Mouse (Mus musculus) forebrain, embryonic 10.5 days (tissue): Measurements from ENCODE around the gene Ralgapa2. TPM values are rescaled to one million over a fixed set of nuclear protein-coding genes. Genes with fewer than 3 reads are reported as not detected.
A peak's percentile ranks its signal among the peaks of the same experiment; 100 is the strongest.

Experiments used
- DNase-seq: peaks from one replicate; pipeline ENCODE4 v3.0.0-alpha.2; 2017; ENCODE audit warnings: low spot score; ENCODE audit errors: extremely low spot score
- H3K27ac ChIP-seq: fragments of 300-500 bp; sonication (generic); 2 replicates; pipeline ENCODE4 v1.5.1; 2016; ENCODE audit warnings: mild to moderate bottlenecking
- H3K27me3 ChIP-seq: fragments of 300-500 bp; sonication (generic); 2 replicates; pipeline ENCODE4 v1.6.1; 2016; ENCODE audit warnings: mild to moderate bottlenecking; ENCODE audit not compliant: poor library complexity, severe bottlenecking
- H3K36me3 ChIP-seq: fragments of 300-500 bp; sonication (generic); replicated peaks from 2 replicates; pipeline ENCODE4 v1.6.1; 2016; ENCODE audit warnings: mild to moderate bottlenecking, moderate library complexity
- H3K4me1 ChIP-seq: fragments of 300-500 bp; sonication (generic); 2 replicates; pipeline ENCODE4 v1.6.1; 2016
- H3K4me3 ChIP-seq: fragments of 300-500 bp; sonication (generic); 2 replicates; pipeline ENCODE4 v1.5.1; 2016; ENCODE audit warnings: mild to moderate bottlenecking, moderate library complexity
- H3K9me3 ChIP-seq: fragments of 300-500 bp; sonication (generic); 2 replicates; pipeline ENCODE4 v1.6.1; 2016; ENCODE audit warnings: mild to moderate bottlenecking, moderate library complexity
- WGBS: fragments of 180-500 bp; shearing (Covaris S2); methylation state at CpG from one replicate; pipeline ENCODE4 v1.1.7; 2016; 5-methylcytosine and 5-hydroxymethylcytosine counted together
- polyA plus RNA-seq: library from polyadenylated mRNA; unstranded; fragments of >200 nt; fragmentation: Nextera tagmentation; extraction: Ambion mirVana; gene quantifications from 2 replicates; pipeline ENCODE4 v1.2.1, GENCODE M21; 2016

Gene Ralgapa2
- polyA plus RNA-seq, 1 experiment from 2014 or later, result 9.9 TPM

DNA sequence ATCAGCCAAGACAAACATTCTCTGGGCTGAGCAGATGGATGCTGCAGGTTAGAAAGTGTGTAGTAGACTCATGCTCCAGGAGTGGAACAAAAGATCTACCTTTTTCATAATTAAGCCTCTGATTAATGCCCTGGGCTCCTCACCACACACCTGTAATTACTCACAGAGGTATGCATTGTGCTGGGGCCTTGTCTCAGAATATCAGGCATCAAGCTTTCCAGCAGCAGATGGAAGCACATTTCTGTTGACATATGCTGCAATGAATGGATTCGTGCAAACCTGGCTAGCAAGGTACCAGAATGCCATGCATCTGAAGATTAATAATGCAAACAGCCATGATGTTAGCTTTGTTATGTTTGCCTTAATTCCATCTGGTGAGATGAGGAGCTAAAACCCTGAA is 149.2 kb downstream of the Ralgapa2 start:
- Histone ChIP-seq H3K4me3 (no peak overlapping the region), H3K27me3 (no peaks in the 10 kb centered on the region), H3K9me3 (no peaks in the 10 kb centered on the region), H3K4me1 (peaks cover 4% of the 10 kb centered on the region; the same call in 1 of the 2 replicates), H3K27ac (no peak overlapping the region), H3K36me3 (no peaks in the 10 kb centered on the region)
- 93% methylated on average over 1 of the region's 1 CpGs for WGBS
- no peak for DNase-seq

DNA sequence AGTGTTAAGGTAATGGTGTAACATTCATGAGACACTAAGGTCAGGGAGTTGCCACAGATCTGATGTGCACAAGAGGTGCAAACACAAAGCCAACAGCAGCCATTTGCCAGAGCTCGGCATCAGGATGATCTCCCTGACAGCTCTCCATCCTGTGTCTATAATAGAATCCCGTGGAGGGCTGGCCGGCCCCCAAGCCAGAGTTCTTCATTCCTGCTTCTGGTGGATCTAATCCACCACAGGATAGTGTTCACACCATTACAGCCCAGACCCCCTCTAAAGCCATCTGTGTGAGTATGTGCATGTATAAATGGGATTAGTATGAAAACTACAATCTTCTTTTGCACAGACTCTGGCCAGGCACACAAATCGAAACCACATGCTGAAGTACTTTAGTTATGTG is 150.2 kb downstream of the Ralgapa2 start:
- Histone ChIP-seq H3K27me3 (no peaks in the 10 kb centered on the region), H3K27ac (no peak overlapping the region), H3K36me3 (no peaks in the 10 kb centered on the region), H3K9me3 (no peaks in the 10 kb centered on the region), H3K4me3 (no peak overlapping the region), H3K4me1 (peaks cover 4% of the 10 kb centered on the region; the same call in 1 of the 2 replicates)
- WGBS, result 82% methylated on average over 4 of the region's 4 CpGs
- DNase-seq, result no peak

DNA sequence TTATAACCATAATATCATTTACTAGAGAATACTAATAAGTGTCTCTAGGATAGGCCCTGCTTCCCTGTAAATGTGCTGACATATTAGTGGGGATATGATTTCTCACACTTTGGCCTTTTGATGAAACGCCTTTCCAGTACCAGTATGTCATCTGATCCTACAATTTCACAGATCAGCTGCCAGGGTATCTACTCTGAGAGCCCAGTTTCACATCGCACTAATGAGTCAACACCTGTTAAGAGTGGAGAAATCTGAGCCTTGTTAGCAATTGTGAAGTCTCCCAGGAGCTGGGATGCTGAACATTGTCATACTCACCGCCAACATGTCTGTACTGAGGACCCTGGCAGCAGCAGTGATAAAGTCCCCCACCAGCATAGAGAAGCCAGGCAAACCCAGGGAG is 151.1 kb downstream of the Ralgapa2 start:
- H3K4me3 ChIP-seq, result no peak overlapping the region
- no peak overlapping the region for H3K27ac ChIP-seq
- no peaks in the 10 kb centered on the region for H3K27me3 ChIP-seq
- H3K36me3 ChIP-seq, result no peaks in the 10 kb centered on the region
- H3K4me1 ChIP-seq, result peaks cover 2% of the 10 kb centered on the region; the same call in 1 of the 2 replicates
- WGBS, result 85% methylated on average over 3 of the region's 3 CpGs
- DNase-seq, result no peak
- no peaks in the 10 kb centered on the region for H3K9me3 ChIP-seq

DNA sequence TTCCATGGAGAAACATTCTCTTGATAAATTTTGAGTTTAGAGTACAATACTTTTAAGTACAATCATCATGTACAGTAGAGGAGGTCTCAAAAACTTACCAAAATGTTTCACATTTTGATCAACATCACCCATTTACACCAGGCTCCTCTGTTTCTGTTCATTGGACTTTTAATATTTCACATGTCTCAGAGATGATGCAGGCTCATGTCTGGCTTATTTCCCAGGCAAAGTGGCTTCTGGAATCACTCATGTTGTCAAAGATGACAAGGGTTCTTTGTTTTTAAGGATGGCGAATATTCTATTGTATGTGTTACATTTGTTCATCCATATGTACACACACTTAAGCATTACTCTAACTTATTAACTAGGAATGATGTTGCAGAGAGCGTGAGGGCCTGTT is 152.5 kb downstream of the Ralgapa2 start:
- Histone ChIP-seq H3K9me3 (no peaks in the 10 kb centered on the region), H3K27me3 (no peaks in the 10 kb centered on the region), H3K4me3 (no peak overlapping the region), H3K27ac (no peak overlapping the region), H3K36me3 (no peaks in the 10 kb centered on the region), H3K4me1 (no peaks in the 10 kb centered on the region)
- WGBS, result 89% methylated on average over 2 of the region's 2 CpGs
- DNase-seq, result no peak

DNA sequence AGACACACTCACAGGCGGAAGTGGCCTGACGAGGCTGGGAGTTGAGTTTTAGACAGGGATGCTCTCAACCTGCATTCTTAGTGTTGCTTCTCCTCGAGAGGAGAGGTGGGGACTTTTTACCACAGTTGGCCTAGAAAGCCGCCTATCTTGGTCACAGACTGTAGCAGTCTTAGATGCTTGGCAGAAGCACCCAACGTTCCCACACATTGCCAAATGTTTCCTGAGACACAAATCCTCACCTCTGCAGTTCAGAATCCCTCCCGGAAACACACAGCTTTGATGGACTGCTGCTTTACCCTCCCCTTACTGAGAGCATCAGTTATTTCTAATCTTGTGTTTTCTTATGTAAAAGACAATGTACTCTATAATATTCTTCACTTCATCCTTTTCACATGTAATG is 155.6 kb downstream of the Ralgapa2 start:
- Histone ChIP-seq H3K9me3 (no peaks in the 10 kb centered on the region), H3K27me3 (no peaks in the 10 kb centered on the region), H3K27ac (no peak overlapping the region), H3K36me3 (peaks cover 10% of the 10 kb centered on the region; the same call in 1 of the 2 replicates), H3K4me1 (no peaks in the 10 kb centered on the region), H3K4me3 (no peak overlapping the region)
- DNase-seq, result no peak
- 81% methylated on average over 6 of the region's 6 CpGs for WGBS

DNA sequence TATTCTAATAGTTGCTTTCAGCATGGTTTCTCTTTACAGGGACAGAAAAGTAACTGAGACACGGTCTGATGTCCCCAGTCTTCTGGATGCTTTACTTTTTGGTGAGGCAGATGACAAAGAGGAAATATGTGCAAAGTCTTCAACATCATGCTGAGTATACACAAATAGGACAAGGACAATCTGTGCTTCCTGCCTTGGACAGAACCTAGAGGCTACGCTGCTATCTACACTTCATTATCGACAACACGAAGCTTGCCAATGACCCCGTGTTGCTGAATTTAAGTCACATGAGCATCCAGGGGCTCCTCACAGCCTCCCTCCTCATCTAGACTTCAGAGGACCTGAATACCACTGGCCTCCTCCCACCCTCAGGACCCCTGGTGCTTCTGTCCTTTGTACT is 161.9 kb downstream of the Ralgapa2 start:
- Histone ChIP-seq H3K27me3 (no peaks in the 10 kb centered on the region), H3K27ac (no peak overlapping the region), H3K4me1 (peaks cover 13% of the 10 kb centered on the region), H3K4me3 (no peak overlapping the region), H3K9me3 (no peaks in the 10 kb centered on the region), H3K36me3 (peaks cover 49% of the 10 kb centered on the region)
- WGBS, result 94% methylated on average over 5 of the region's 5 CpGs
- DNase-seq, result no peak

DNA sequence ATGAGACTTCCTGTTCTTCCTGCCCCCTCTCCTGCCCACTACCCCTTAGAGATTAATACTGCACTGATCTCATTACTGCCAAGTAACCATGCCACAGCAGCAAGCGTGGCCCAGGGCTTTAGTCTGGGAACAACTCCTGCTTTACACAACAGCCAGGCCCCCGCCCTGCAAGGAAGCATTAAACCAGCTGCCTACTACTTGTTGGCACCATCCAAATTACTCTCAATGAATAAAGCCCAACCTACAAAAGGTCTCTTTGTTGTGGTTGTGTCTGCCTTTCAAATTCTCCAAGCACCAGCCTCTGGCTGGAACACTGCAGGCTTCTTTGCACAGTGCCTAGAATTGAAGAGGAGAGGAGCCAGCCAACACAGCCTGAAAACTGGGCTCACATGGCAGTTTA is 164.2 kb downstream of the Ralgapa2 start:
- Histone ChIP-seq H3K9me3 (no peaks in the 10 kb centered on the region), H3K4me3 (no peak overlapping the region), H3K27me3 (no peaks in the 10 kb centered on the region), H3K4me1 (peaks cover 13% of the 10 kb centered on the region), H3K36me3 (peaks cover 58% of the 10 kb centered on the region), H3K27ac (peak overlapping the region; percentile 56; the same call in 1 of the 2 replicates)
- WGBS, result 50% methylated on average over 2 of the region's 2 CpGs
- no peak for DNase-seq

DNA sequence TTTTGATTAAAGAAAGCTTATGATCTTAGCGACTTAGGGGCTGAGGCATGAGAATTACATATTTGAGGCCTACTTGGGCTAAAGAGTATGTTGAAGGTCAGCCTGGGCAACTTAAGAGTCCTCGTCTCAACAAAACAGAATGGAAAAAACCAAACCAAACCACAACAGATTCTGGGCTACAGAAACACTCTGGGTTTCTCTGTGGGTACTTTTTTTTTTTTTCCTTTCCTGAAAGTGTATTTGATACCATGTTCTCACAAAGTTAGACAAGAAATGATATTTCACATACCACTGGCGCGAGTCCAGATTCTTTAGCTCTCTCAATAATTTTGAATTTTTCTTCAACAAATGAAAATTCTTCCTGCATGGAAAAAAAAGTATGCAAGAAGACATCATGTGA is 172.1 kb downstream of the Ralgapa2 start:
- no peaks in the 10 kb centered on the region for H3K9me3 ChIP-seq
- H3K4me3 ChIP-seq, result no peak overlapping the region
- WGBS, result 99% methylated on average over 4 of the region's 4 CpGs
- peaks cover 31% of the 10 kb centered on the region for H3K36me3 ChIP-seq
- H3K27me3 ChIP-seq, result no peaks in the 10 kb centered on the region
- DNase-seq, result no peak
- H3K27ac ChIP-seq, result no peak overlapping the region
- H3K4me1 ChIP-seq, result peaks cover 12% of the 10 kb centered on the region

DNA sequence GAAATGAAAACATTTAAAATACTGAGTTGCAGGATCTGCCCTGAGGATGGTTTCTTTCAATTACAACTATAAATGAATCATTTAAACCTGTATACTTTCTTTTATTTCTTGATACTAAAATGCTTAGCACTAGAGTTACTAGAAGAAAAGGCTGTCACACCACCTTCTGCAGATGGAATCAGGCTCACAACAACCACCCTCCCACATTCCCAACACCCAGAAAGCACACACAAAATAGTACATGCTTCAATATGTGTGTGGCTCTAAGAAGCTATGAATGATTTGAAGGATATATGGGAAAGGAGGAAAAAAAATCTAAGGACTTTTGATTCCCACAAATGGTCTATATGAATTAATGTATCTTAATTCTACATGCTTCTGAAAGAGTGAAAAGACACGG is 174.6 kb downstream of the Ralgapa2 start:
- Histone ChIP-seq H3K27ac (no peak overlapping the region), H3K9me3 (no peaks in the 10 kb centered on the region), H3K27me3 (peaks cover under 1% of the 10 kb centered on the region; the same call in 1 of the 2 replicates), H3K4me1 (peaks cover 12% of the 10 kb centered on the region), H3K4me3 (no peak overlapping the region), H3K36me3 (peaks cover 23% of the 10 kb centered on the region)
- no peak for DNase-seq
- 89% methylated on average over 1 of the region's 1 CpGs for WGBS

DNA sequence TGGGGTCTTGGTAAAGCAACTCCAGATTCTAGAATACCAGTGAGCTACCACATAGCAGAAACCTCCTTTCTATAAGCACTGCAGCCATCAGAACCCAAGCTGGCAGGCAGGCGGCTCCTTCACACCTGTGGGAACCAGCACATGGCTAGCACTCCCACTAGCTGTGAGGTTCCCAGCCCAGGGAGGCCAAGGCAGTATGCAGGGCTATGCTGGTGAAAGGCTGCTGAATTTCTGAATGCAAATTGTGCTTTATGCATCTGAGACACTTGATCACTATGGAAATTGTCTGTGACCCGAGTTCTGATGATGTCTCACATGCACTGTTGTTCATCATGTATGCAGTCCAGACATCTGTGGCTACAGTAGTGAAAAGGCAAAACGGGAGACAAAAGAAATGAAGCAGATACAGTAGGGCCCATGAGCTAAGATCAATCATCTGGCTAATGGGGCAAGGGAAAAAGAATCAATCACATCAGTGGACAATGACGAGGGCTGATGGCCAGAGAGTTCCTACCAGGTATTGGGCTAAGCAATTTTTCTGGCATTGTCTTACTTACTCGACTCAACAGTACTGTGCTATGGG is 180.2 kb downstream of the Ralgapa2 start:
- no peak overlapping the region for H3K27ac ChIP-seq
- DNase-seq, result no peak
- WGBS, result 82% methylated on average over 5 of the region's 5 CpGs

DNA sequence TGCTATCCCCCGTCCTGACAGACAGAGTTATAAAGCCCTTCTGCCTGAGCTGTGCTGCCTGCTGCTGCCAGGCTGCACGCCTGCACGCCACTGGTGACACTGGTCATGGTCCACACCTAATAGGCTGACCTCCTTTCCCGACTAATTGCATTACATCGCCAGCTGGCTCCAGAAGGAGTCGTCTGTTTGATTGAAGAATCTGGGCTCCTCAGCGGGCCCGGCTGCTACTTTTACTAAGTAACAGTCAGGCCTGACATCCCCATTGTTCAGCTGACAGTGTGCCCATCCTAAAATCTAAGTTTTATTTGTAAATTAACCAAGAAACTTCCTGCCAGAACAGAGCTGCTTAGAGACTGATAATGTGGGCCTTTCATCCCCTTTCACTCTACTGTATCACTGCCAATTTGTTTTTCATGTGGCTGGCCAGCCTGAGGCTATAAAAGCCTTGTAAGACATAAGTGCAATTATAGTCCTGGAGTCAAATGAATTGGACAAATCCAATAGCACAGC is 181.3 kb downstream of the Ralgapa2 start:
- H3K4me1 ChIP-seq, result peaks cover 44% of the 10 kb centered on the region
- peak; percentile 40 for DNase-seq
- no peaks in the 10 kb centered on the region for H3K9me3 ChIP-seq
- WGBS, result 28% methylated on average over 8 of the region's 8 CpGs
- peaks cover 7% of the 10 kb centered on the region; the same call in 1 of the 2 replicates for H3K36me3 ChIP-seq
- H3K27ac ChIP-seq, result peak overlapping the region; percentile 63; the same call in 1 of the 2 replicates
- H3K4me3 ChIP-seq, result no peak overlapping the region
- peaks cover 44% of the 10 kb centered on the region for H3K27me3 ChIP-seq

More for the DNA sequence above, 180.2 kb downstream of the Ralgapa2 start:
- peaks cover 35% of the 10 kb centered on the region for H3K27me3 ChIP-seq
- no peaks in the 10 kb centered on the region for H3K9me3 ChIP-seq
- no peak overlapping the region for H3K4me3 ChIP-seq
- peaks cover 7% of the 10 kb centered on the region; the same call in 1 of the 2 replicates for H3K36me3 ChIP-seq
- H3K4me1 ChIP-seq, result peaks cover 43% of the 10 kb centered on the region

DNA sequence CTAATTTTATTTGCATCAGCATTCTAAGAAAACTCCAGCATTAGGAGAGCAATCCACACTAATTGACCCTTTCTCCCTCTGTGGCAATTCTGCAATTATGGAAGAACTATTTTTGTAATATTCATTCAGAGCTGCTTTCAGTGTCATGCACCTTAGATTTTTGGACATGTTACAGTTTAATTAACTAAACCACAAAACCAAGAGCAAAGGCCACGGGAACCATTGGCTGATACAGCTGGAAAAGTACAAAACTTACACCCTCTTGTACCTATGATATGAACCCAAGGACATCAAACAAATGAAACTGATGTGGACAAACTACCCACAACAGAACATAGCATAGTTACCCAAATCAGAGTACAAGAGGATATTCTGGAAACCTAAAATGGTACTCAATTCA is 182.0 kb downstream of the Ralgapa2 start:
- no peak for DNase-seq
- WGBS, result 94% methylated on average over 1 of the region's 1 CpGs
- peaks cover 7% of the 10 kb centered on the region; the same call in 1 of the 2 replicates for H3K36me3 ChIP-seq
- H3K9me3 ChIP-seq, result no peaks in the 10 kb centered on the region
- H3K27ac ChIP-seq, result 0 out of 2 replicates have a peak overlapping the region, but pooled peaks have one; percentile 63
- H3K4me1 ChIP-seq, result peaks cover 52% of the 10 kb centered on the region
- H3K27me3 ChIP-seq, result peaks cover 44% of the 10 kb centered on the region
- no peak overlapping the region for H3K4me3 ChIP-seq

DNA sequence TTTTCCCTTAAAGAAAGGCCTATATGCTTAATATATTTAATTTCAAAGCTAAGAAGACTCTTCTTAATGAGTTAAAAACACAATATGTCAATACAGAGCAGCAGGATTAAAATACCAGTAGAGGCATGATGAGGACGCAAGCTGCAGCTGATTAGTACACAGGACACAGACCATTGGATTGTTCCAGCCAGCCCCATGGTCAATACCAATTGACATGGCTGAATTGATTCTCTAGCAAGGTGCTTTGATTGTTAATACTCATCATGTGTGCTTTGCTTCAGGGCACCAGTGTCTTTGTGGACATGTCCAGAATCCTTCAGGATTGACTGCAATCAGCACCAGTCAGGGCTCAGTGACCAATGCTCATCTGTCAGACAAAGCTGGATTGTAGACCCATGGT is 185.5 kb downstream of the Ralgapa2 start:
- DNase-seq, result no peak
- no peak overlapping the region for H3K4me3 ChIP-seq
- peaks cover 52% of the 10 kb centered on the region for H3K27me3 ChIP-seq
- H3K4me1 ChIP-seq, result peaks cover 69% of the 10 kb centered on the region
- 29% methylated on average over 1 of the region's 1 CpGs for WGBS
- H3K27ac ChIP-seq, result no peak overlapping the region
- peaks cover 6% of the 10 kb centered on the region; the same call in 1 of the 2 replicates for H3K36me3 ChIP-seq
- H3K9me3 ChIP-seq, result no peaks in the 10 kb centered on the region
